Mouse (Mus musculus): ENCODE data around the gene Morc1. TPM values are rescaled to one million over a fixed set of nuclear protein-coding genes. Genes with fewer than 3 reads are reported as not detected.

Morc1 gene
- total and polyA plus RNA-seq, 3 experiments = 0.64 TPM; not detected in 2

- dilution Hi-C loops (cut with MboI; ENCODE audit: extremely low pct_ligation_motif_present, extremely low pct_unique_long_range_greater_than_20kb, low sequenced_read_pairs) = no loop called here
- in situ Hi-C loops (cut with MboI; ENCODE audit: low pct_ligation_motif_present, low pct_unique_long_range_greater_than_20kb, low sequenced_read_pairs) = loop anchor here (25.0 kb wide), 1 partner anchor 780 kb away; no protein-coding TSS in a partner anchor
- H3K4me1 ChIP-seq (ENCODE audit: control insufficient read depth in 1 of 2, insufficient read depth in 2 of 2) = no peaks in the 10 kb centered on the region
Observed at GRCm38 (mm10) chr16:48516776-48517499, 85.9 kb downstream of the Morc1 start.

GRCm38 (mm10) chr16:48519569-48519968, 88.5 kb downstream of the Morc1 start:
- in situ Hi-C loops (cut with MboI; ENCODE audit: low pct_ligation_motif_present, low pct_unique_long_range_greater_than_20kb, low sequenced_read_pairs) = loop anchor here (25.0 kb wide), 1 partner anchor 782 kb away; no protein-coding TSS in a partner anchor
- dilution Hi-C loops (cut with MboI; ENCODE audit: extremely low pct_ligation_motif_present, extremely low pct_unique_long_range_greater_than_20kb, low sequenced_read_pairs) = no loop called here
- Histone ChIP-seq H3K27ac (ENCODE audit: insufficient read depth, low read depth) (no peak overlapping the region), H3K27me3 (replicated peaks) (no peaks in the 10 kb centered on the region), H3K36me3 (replicated peaks in 1 of 2; ENCODE audit: control insufficient read depth in 1 of 2, insufficient read depth in 1 of 2, low read length in 1 of 2) (no peaks in the 10 kb centered on the region), H3K9me3 (replicated peaks; ENCODE audit: low read length) (peaks cover 50% of the 10 kb centered on the region), H3K79me2 (replicated peaks; ENCODE audit: control insufficient read depth, extremely low read depth, insufficient read depth, poor library complexity, severe bottlenecking) (no peaks in the 10 kb centered on the region), H3K9ac (ENCODE audit: insufficient read depth, low read depth) (no peak overlapping the region), H3K4me1 (ENCODE audit: control insufficient read depth in 1 of 2, insufficient read depth in 2 of 2) (no peaks in the 10 kb centered on the region), H3K4me3 (replicated peaks in 1 of 3; ENCODE audit: low read depth in 2 of 3, low read length in 2 of 3, poor library complexity in 1 of 3) (no peak overlapping the region), H3K4me2 (ENCODE audit: insufficient read depth, low read depth, poor library complexity, severe bottlenecking) (no peak overlapping the region)
- DNase-seq (ENCODE audit: extremely low read depth) = no peak
- TF ChIP-seq MAFK (IDR thresholded peaks at IDR 0.05; ENCODE audit: insufficient replicate concordance, low read length) (no peak), MYC (IDR thresholded peaks at IDR 0.05; ENCODE audit: low read depth, low read length) (no peak), ZKSCAN1 (IDR thresholded peaks at IDR 0.05; ENCODE audit: borderline replicate concordance, low read depth, low read length) (no peak), EP300 (IDR thresholded peaks at IDR 0.05; ENCODE audit: low read length) (no peak), NELFE (IDR thresholded peaks at IDR 0.05; ENCODE audit: low read depth, low read length) (no peak), CHD1 (IDR thresholded peaks at IDR 0.05; ENCODE audit: low read depth, low read length) (no peak), USF2 (conservative IDR thresholded peaks at IDR 0.05; ENCODE audit: low read depth, low read length) (no peak), UBTF (IDR thresholded peaks at IDR 0.05; ENCODE audit: low read depth, low read length) (no peak), RAD21 (IDR thresholded peaks at IDR 0.05; ENCODE audit: low read depth, low read length) (no peak), GABPA (IDR thresholded peaks at IDR 0.05; ENCODE audit: insufficient replicate concordance, low read depth, low read length) (no peak), IRF4 (IDR thresholded peaks at IDR 0.05; ENCODE audit: low read depth, low read length) (no peak), ETS1 (conservative IDR thresholded peaks at IDR 0.05; ENCODE audit: low read depth, low read length) (no peak), ZMIZ1 (IDR thresholded peaks at IDR 0.05; ENCODE audit: low read depth, low read length) (no peak), MAZ (IDR thresholded peaks at IDR 0.05; ENCODE audit: low read depth, low read length) (no peak)

More at GRCm38 (mm10) chr16:48516776-48517499, 85.9 kb downstream of the Morc1 start:
- Histone ChIP-seq H3K27ac (ENCODE audit: insufficient read depth, low read depth) (no peak overlapping the region), H3K4me2 (ENCODE audit: insufficient read depth, low read depth, poor library complexity, severe bottlenecking) (no peak overlapping the region), H3K79me2 (replicated peaks; ENCODE audit: control insufficient read depth, extremely low read depth, insufficient read depth, poor library complexity, severe bottlenecking) (no peaks in the 10 kb centered on the region), H3K4me3 (replicated peaks in 1 of 3; ENCODE audit: low read depth in 2 of 3, low read length in 2 of 3, poor library complexity in 1 of 3) (no peak overlapping the region), H3K36me3 (replicated peaks in 1 of 2; ENCODE audit: control insufficient read depth in 1 of 2, insufficient read depth in 1 of 2, low read length in 1 of 2) (no peaks in the 10 kb centered on the region), H3K9me3 (replicated peaks; ENCODE audit: low read length) (peaks cover 64% of the 10 kb centered on the region), H3K27me3 (replicated peaks) (no peaks in the 10 kb centered on the region), H3K9ac (ENCODE audit: insufficient read depth, low read depth) (no peak overlapping the region)
- TF ChIP-seq MXI1 (IDR thresholded peaks at IDR 0.05; ENCODE audit: low read depth, low read length) = no peak
- TF ChIP-seq NELFE (IDR thresholded peaks at IDR 0.05; ENCODE audit: low read depth, low read length) = no peak
- no peak for TF ChIP-seq TBP (conservative IDR thresholded peaks at IDR 0.05; ENCODE audit: low read depth, low read length)
- TF ChIP-seq BHLHE40 (IDR thresholded peaks at IDR 0.05; ENCODE audit: low read depth, low read length) = no peak
- no peak for TF ChIP-seq TCF12 (IDR thresholded peaks at IDR 0.05; ENCODE audit: low read depth, low read length)
- no peak for TF ChIP-seq MYC (IDR thresholded peaks at IDR 0.05; ENCODE audit: low read depth, low read length)
- no peak for TF ChIP-seq USF1 (IDR thresholded peaks at IDR 0.05; ENCODE audit: low read depth, low read length)
- no peak for TF ChIP-seq CTCF (conservative IDR thresholded peaks at IDR 0.05 in 1 of 2, IDR thresholded peaks at IDR 0.05 in 1 of 2; ENCODE audit: low read depth in 2 of 2, low read length in 2 of 2)
- no peak for TF ChIP-seq KAT2A (IDR thresholded peaks at IDR 0.05; ENCODE audit: insufficient replicate concordance, low read length)
- DNase-seq (ENCODE audit: extremely low read depth) = no peak
